Mouse (Mus musculus) kidney, adult 2 months (tissue): Measurements from ENCODE around the gene St3gal3.

ENCODE experiments used
- CTCF ChIP-seq: fragments of 200-500 bp; conservative IDR thresholded peaks from 2 replicates; pipeline ENCODE4 v1.5.1; 2011; ENCODE audit warnings: low read depth, mild to moderate bottlenecking, control low read depth, low read length, moderate library complexity, mixed read lengths; ENCODE audit not compliant: insufficient read depth, insufficient read length
- POLR2A ChIP-seq: fragments of 200-500 bp; IDR thresholded peaks from one replicate; pipeline ENCODE4 v1.6.1; 2011; ENCODE audit warnings: low read depth, low read length, control low read depth

- no peak for TF ChIP-seq CTCF
- TF ChIP-seq POLR2A: no peak
Measured at GRCm38 (mm10) chr4:118015126-118015525, 119.6 kb downstream of the St3gal3 start.
